Mouse (Mus musculus): ENCODE results near the gene Prkg2. TPM values are rescaled to one million over a fixed set of nuclear protein-coding genes. Genes with fewer than 3 reads are reported as not detected.

Gene Prkg2
- polyA plus RNA-seq, 1 experiment: 5.5 TPM

GRCm38 (mm10) chr5:98882096-98882495, 155.1 kb downstream of the Prkg2 start:
- TF ChIP-seq CTCF (IDR thresholded peaks at IDR 0.05; ENCODE audit: insufficient read depth, low read length) (no peak), POLR2A (IDR thresholded peaks at IDR 0.05; ENCODE audit: borderline replicate concordance, extremely low read depth, low read depth, low read length) (no peak)
- WGBS: 57% methylated on average over 3 of the region's 3 CpGs

More at GRCm38 (mm10) chr5:98882096-98882495, 155.1 kb downstream of the Prkg2 start:
- Histone ChIP-seq H3K4me3 (replicated peaks; ENCODE audit: extremely low read depth, low read depth, low read length) (no peak overlapping the region), H3K4me1 (ENCODE audit: control insufficient read depth, insufficient read depth, low read length) (no peaks in the 10 kb centered on the region)
- no peak for DNase-seq

Other genes starting within 250 kb of the Prkg2 start
- gene Bmp3, start 182.9 kb downstream of the Prkg2 start, polyA plus RNA-seq (2012; rRNA removed): 33.3 and 34.6 TPM in 2 replicates

All from lung, adult 2 months (tissue).